Mouse (Mus musculus) liver, embryonic 14 days (tissue): ENCODE data around the gene Tmprss3. TPM values are rescaled to one million over a fixed set of nuclear protein-coding genes. Genes with fewer than 3 reads are reported as not detected.

Source experiments
- polyA plus RNA-seq: library from polyadenylated mRNA; depleted of rRNA; stranded (reverse); fragments of >200 nt; gene quantifications from 2 replicates; pipeline ENCODE4 v1.2.3, GENCODE M21; 2012; rRNA removed

Gene Tmprss3
- polyA plus RNA-seq = 0.27 and 0.45 TPM in 2 replicates

GRCm38 (mm10) chr17:31198877-31199276 lies at the start of gene Tmprss3:
Tmprss3 (minus strand) TSS chr17:31198977.

DNA sequence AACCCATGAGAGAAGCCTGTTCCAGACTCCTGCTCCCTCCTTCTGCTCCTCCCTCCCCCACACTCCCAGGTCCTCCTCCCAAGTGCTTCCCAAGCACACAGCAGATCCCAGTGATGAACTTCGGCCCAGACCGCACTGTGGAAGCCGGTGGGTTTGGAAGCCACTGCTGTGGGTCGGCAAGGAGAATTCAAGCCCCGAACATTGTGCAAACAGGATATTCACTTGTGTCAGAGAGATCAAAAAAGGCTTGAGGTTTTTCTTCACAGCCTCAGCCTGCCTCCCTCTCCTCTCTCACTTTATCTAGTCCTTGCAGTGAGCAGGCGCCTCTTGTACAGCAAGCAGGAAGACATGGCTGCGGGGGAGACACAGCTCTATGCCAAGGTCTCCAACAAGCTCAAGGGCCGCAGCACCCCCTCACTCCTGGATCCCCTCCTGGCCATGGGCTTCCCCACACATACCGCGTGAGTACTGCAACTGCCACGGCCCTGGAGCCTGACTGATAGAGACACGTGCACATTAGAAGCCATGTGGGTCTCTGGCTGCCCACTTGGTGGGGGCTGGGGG lies 9.1 kb upstream of the Tmprss3 start, which contains the start of gene Ubash3a:
Gene Ubash3a, plus strand, starts transcription at position 103 of the 564 bp plus-strand sequence.

DNA sequence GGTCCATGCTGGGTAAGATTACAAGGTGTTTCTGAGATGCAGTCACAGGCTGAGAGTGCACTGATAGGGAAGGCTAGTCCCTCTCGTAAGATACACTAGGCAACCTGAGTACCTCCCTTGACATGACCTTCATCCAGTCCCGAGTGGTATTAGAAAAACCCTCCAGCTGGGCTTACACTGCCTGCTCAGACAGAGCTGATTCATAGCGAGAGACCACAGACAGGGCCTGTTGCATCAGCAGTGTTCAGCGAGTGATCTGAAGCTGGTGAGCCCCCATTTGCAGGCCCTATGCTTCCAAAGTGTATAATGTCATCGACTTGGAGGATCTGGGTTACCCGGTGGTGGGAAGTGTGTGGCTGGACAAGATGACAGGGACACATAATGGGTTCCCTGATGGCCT lies 33.6 kb downstream of the Tmprss3 start, which contains the start of gene Tff1:
Gene Tff1, minus strand, starts transcription at position 151 of the 400 bp plus-strand sequence.

GRCm38 (mm10) chr17:31144040-31145037 lies 54.4 kb downstream of the Tmprss3 start, which contains the start of gene Tff2:
Tff2 (minus strand) TSS chr17:31144282.

GRCm38 (mm10) chr17:31129452-31129851 lies 69.3 kb downstream of the Tmprss3 start, which contains the start of gene Tff3:
Tff3 (minus strand) TSS chr17:31129646.

Other genes starting within 250 kb of the Tmprss3 start
- gene Umodl1, start 244.3 kb downstream of the Tmprss3 start, polyA plus RNA-seq = 0.02 and 0.06 TPM in 2 replicates
- gene Abcg1, start 141.3 kb downstream of the Tmprss3 start, polyA plus RNA-seq = 1.5 and 2.1 TPM in 2 replicates
- 6.9 and 8.1 TPM in 2 replicates for gene Tff3, start 69.3 kb downstream of the Tmprss3 start, polyA plus RNA-seq
- gene Tff2, start 54.7 kb downstream of the Tmprss3 start, polyA plus RNA-seq = not detected in 2 replicates
- gene Tff1, start 33.7 kb downstream of the Tmprss3 start, polyA plus RNA-seq = not detected in 2 replicates
- 7.8 and 9.4 TPM in 2 replicates for gene Ubash3a, start 8.9 kb upstream of the Tmprss3 start, polyA plus RNA-seq
- 0.06 and 0.15 TPM in 2 replicates for gene Rsph1, start 78.4 kb upstream of the Tmprss3 start, polyA plus RNA-seq
- gene Slc37a1, start 87.8 kb upstream of the Tmprss3 start, polyA plus RNA-seq = 2.0 and 2.1 TPM in 2 replicates
- 3.3 and 3.8 TPM in 2 replicates for gene Pde9a, start 187.2 kb upstream of the Tmprss3 start, polyA plus RNA-seq